8 mouse cellular contexts compared by ENCODE assay signal in genomic region chr5:49370543-49371076, GRCm38 (mm10).
A peak's percentile ranks its signal among the peaks of the same experiment; 100 is the strongest.
DNase-seq lines count a peak whose midpoint lies in the region; ATAC-seq lines count a peak whose summit lies in the region.

No protein-coding gene starts in this region.

- H3K36me3 ChIP-seq in hindbrain, embryonic 14.5 days (replicated peaks; ENCODE audit: control insufficient read depth, insufficient read depth), result no peaks in the 10 kb centered on the region
- H3K36me3 ChIP-seq in hindbrain, embryonic 12.5 days, result no peaks in the 10 kb centered on the region
- H3K36me3 ChIP-seq in forebrain, embryonic 16.5 days (ENCODE audit: control insufficient read depth, insufficient read depth), result no peaks in the 10 kb centered on the region
- H3K36me3 ChIP-seq in intestine, embryonic 15.5 days, result no peaks in the 10 kb centered on the region

- no peak overlapping the region for H3K27ac ChIP-seq in hindbrain, embryonic 14.5 days
- H3K27ac ChIP-seq in hindbrain, embryonic 12.5 days, result no peak overlapping the region
- no peak overlapping the region for H3K27ac ChIP-seq in forebrain, embryonic 16.5 days (ENCODE audit: low read length)
- no peak overlapping the region for H3K27ac ChIP-seq in intestine, embryonic 15.5 days

- H3K4me2 ChIP-seq in hindbrain, embryonic 14.5 days (replicated peaks), result no peak overlapping the region
- H3K4me2 ChIP-seq in hindbrain, embryonic 12.5 days (replicated peaks), result no peak overlapping the region
- H3K4me2 ChIP-seq in forebrain, embryonic 16.5 days (ENCODE audit: low read length), result no peak overlapping the region
- H3K4me2 ChIP-seq in intestine, embryonic 15.5 days (replicated peaks), result no peak overlapping the region

- no peaks in the 10 kb centered on the region for H3K9me3 ChIP-seq in hindbrain, embryonic 14.5 days (ENCODE audit: control insufficient read depth, low read length)
- no peaks in the 10 kb centered on the region for H3K9me3 ChIP-seq in hindbrain, embryonic 12.5 days (replicated peaks)
- H3K9me3 ChIP-seq in forebrain, embryonic 16.5 days (ENCODE audit: control insufficient read depth, low read length), result no peaks in the 10 kb centered on the region
- H3K9me3 ChIP-seq in intestine, embryonic 15.5 days, result no peaks in the 10 kb centered on the region

- WGBS in hindbrain, embryonic 14.5 days, result 42% methylated on average over 3 of the region's 3 CpGs
- WGBS in hindbrain, embryonic 12.5 days, result 43% methylated on average over 3 of the region's 3 CpGs
- 37% methylated on average over 3 of the region's 3 CpGs for WGBS in forebrain, embryonic 16.5 days
- WGBS in intestine, embryonic 15.5 days, result 43% methylated on average over 3 of the region's 3 CpGs

- no peaks in the 10 kb centered on the region for H3K4me1 ChIP-seq in hindbrain, embryonic 14.5 days (replicated peaks; ENCODE audit: control insufficient read depth, insufficient read depth, low read length)
- H3K4me1 ChIP-seq in hindbrain, embryonic 12.5 days, result no peaks in the 10 kb centered on the region
- H3K4me1 ChIP-seq in forebrain, embryonic 16.5 days (replicated peaks; ENCODE audit: control insufficient read depth, insufficient read depth, low read length), result no peaks in the 10 kb centered on the region
- no peaks in the 10 kb centered on the region for H3K4me1 ChIP-seq in intestine, embryonic 15.5 days (replicated peaks)

- ATAC-seq in hindbrain, embryonic 14.5 days (ENCODE audit: low FRiP score), result 0 out of 2 replicates have a peak, but pooled peaks have one; percentile 15
- no peak for ATAC-seq in hindbrain, embryonic 12.5 days (ENCODE audit: low FRiP score)
- ATAC-seq in forebrain, embryonic 16.5 days, result peak; percentile 55; the same call in 1 of the 2 replicates
- ATAC-seq in megakaryocyte-erythroid progenitor cell, adult 5-6 weeks (replicated peaks; ENCODE audit: low FRiP score, low TSS enrichment, poor library complexity, severe bottlenecking), result no peak
- no peak for ATAC-seq in intestine, embryonic 15.5 days

- peak; percentile 89 for DNase-seq in hindbrain, embryonic 14.5 days (ENCODE audit: low spot score)
- DNase-seq in 3134 (ENCODE audit: extremely low read depth, insufficient read length, low spot score), result peak; percentile 1
- peak; percentile 79 for DNase-seq in NIH3T3 (ENCODE audit: low read depth)
- no peak for DNase-seq in heart, postnatal 4 days

- H3K9ac ChIP-seq in hindbrain, embryonic 14.5 days, result no peak overlapping the region
- H3K9ac ChIP-seq in hindbrain, embryonic 12.5 days, result no peak overlapping the region
- H3K9ac ChIP-seq in forebrain, embryonic 16.5 days (replicated peaks; ENCODE audit: low read depth, low read length), result no peak overlapping the region
- H3K9ac ChIP-seq in intestine, embryonic 15.5 days, result no peak overlapping the region

- H3K27me3 ChIP-seq in hindbrain, embryonic 14.5 days (ENCODE audit: control insufficient read depth, insufficient read depth, low read length), result no peaks in the 10 kb centered on the region
- H3K27me3 ChIP-seq in hindbrain, embryonic 12.5 days, result no peaks in the 10 kb centered on the region
- H3K27me3 ChIP-seq in forebrain, embryonic 16.5 days (replicated peaks; ENCODE audit: control insufficient read depth, insufficient read depth, low read length), result no peaks in the 10 kb centered on the region
- no peaks in the 10 kb centered on the region for H3K27me3 ChIP-seq in intestine, embryonic 15.5 days (replicated peaks)

- no peak overlapping the region for H3K4me3 ChIP-seq in hindbrain, embryonic 14.5 days (replicated peaks; ENCODE audit: low read length)
- no peak overlapping the region for H3K4me3 ChIP-seq in hindbrain, embryonic 12.5 days
- no peak overlapping the region for H3K4me3 ChIP-seq in forebrain, embryonic 16.5 days (replicated peaks; ENCODE audit: low read length)
- H3K4me3 ChIP-seq in intestine, embryonic 15.5 days (replicated peaks), result no peak overlapping the region

Comparison
In these comparisons a context has a peak if more than half of its experiments do, and no peak if none do; other contexts are left out.
1. ATAC-seq: peak in hindbrain, embryonic 14.5 days (single experiment) and forebrain, embryonic 16.5 days (single experiment); none in hindbrain, embryonic 12.5 days (single experiment), megakaryocyte-erythroid progenitor cell, adult 5-6 weeks (single experiment) and intestine, embryonic 15.5 days (single experiment).